Mouse (Mus musculus) ES-E14 (cell line): ENCODE results near the gene Rnpepl1. TPM values are rescaled to one million over a fixed set of nuclear protein-coding genes. Genes with fewer than 3 reads are reported as not detected.

Experiments
- DNase-seq: peaks from one replicate; pipeline ENCODE4 v3.0.0-alpha.2; 2013; ENCODE audit warnings: low read depth, low spot score
- H3K27ac ChIP-seq: 2 replicates; pipeline ENCODE4 v1.5.1; 2012; ENCODE audit warnings: low read depth, mild to moderate bottlenecking, low read length, moderate library complexity, mixed read lengths; ENCODE audit not compliant: poor library complexity, insufficient read depth, severe bottlenecking
- H3K36me3 ChIP-seq: 2 replicates; pipeline ENCODE4 v1.6.1; 2012; ENCODE audit warnings: mild to moderate bottlenecking, low read length, moderate library complexity, mixed read lengths; ENCODE audit not compliant: control insufficient read depth, poor library complexity, insufficient read depth, severe bottlenecking
- H3K4me1 ChIP-seq, 2 experiments: fragments of 150-350 bp in 1 of 2; sonication (generic) in 1 of 2; 2 replicates each; pipeline ENCODE4 v1.6.1; 2012; ENCODE audit warnings: low read length in 2 of 2, mild to moderate bottlenecking in 1 of 2, mixed read lengths in 1 of 2; ENCODE audit not compliant: control insufficient read depth in 2 of 2, insufficient read depth in 2 of 2, poor library complexity in 1 of 2
- H3K4me3 ChIP-seq, 2 experiments: fragments of 150-350 bp in 1 of 2; sonication (generic) in 1 of 2; 2 replicates each; pipeline ENCODE4 v1.5.1; 2012; ENCODE audit warnings: low read length in 2 of 2, low read depth in 1 of 2, mild to moderate bottlenecking in 1 of 2, mixed read lengths in 1 of 2; ENCODE audit not compliant: insufficient read depth in 1 of 2, poor library complexity in 1 of 2, severe bottlenecking in 1 of 2
- H3K9ac ChIP-seq: 2 replicates; pipeline ENCODE4 v1.6.1; 2012; ENCODE audit warnings: low read depth, mild to moderate bottlenecking, low read length, mixed read lengths; ENCODE audit not compliant: poor library complexity, insufficient read depth, severe bottlenecking
- H3K9me3 ChIP-seq: fragments of 150-350 bp; sonication (generic); 2 replicates; pipeline ENCODE4 v1.6.1; 2012; ENCODE audit warnings: low read depth, mild to moderate bottlenecking, low read length; ENCODE audit not compliant: control insufficient read depth, insufficient read depth
- CHD2 ChIP-seq: IDR thresholded peaks from 2 replicates; pipeline ENCODE4 v1.6.1; 2014; ENCODE audit warnings: mild to moderate bottlenecking, low read depth, low read length, inconsistent platforms
- HCFC1 ChIP-seq: IDR thresholded peaks from 2 replicates; pipeline ENCODE4 v1.6.1; 2012; ENCODE audit warnings: low read length, inconsistent platforms, borderline replicate concordance; ENCODE audit not compliant: insufficient read depth
- MAFK ChIP-seq: IDR thresholded peaks from 2 replicates; pipeline ENCODE4 v1.6.1; 2014; ENCODE audit warnings: mild to moderate bottlenecking, low read depth, low read length, inconsistent platforms; ENCODE audit not compliant: insufficient read depth
- ZC3H11A ChIP-seq: IDR thresholded peaks from 2 replicates; pipeline ENCODE4 v1.6.1; 2012; ENCODE audit warnings: low read depth, mild to moderate bottlenecking, inconsistent platforms, low read length, borderline replicate concordance
- ZNF384 ChIP-seq: IDR thresholded peaks from 2 replicates; pipeline ENCODE4 v1.6.1; 2012; ENCODE audit warnings: low read depth, low read length, inconsistent platforms
- in situ Hi-C, 2 experiments: fragments of 600-800 bp; cut with MboI; formaldehyde crosslinking; loops; one replicate each; pipeline ENCODE4 v1.15.1; 2025; ENCODE audit warnings: low sequenced_read_pairs in 2 of 2, inconsistent platforms in 1 of 2; ENCODE audit not compliant: unreplicated experiment in 2 of 2
- total RNA-seq: library from RNA; depleted of rRNA; stranded (reverse); fragments of 300-350 nt; gene quantifications from 2 replicates; pipeline ENCODE4 v1.2.3, GENCODE M21; 2012

Gene Rnpepl1
- total RNA-seq, 1 experiment = 15.8 TPM

- Histone ChIP-seq H3K4me3 (no peak overlapping the region), H3K36me3 (peaks cover 11% of the 10 kb centered on the region; the same call in 1 of the 2 replicates), H3K9me3 (no peaks in the 10 kb centered on the region), H3K27ac (no peak overlapping the region), H3K9ac (no peak overlapping the region), H3K4me1 (peaks cover 2 to 17% of the 10 kb centered on the region in 2 experiments; a peak in 3 of 4 replicates)
- in situ Hi-C loops = no loop called here
- TF ChIP-seq ZNF384 = no peak
- TF ChIP-seq CHD2 = no peak
- no peak for TF ChIP-seq MAFK
- TF ChIP-seq HCFC1 = no peak
- no peak for TF ChIP-seq ZC3H11A
- DNase-seq = no peak
These were observed 10.1 kb downstream of the Rnpepl1 start for GRCm38 (mm10) chr1:92920474-92921200.

- peaks cover 6% of the 10 kb centered on the region; the same call in 1 of the 2 replicates for H3K36me3 ChIP-seq
- no peaks in the 10 kb centered on the region for H3K9me3 ChIP-seq
- no peak overlapping the region for H3K27ac ChIP-seq
- no peak for TF ChIP-seq HCFC1
- TF ChIP-seq ZNF384 = no peak
- no peak for TF ChIP-seq ZC3H11A
- no peak for TF ChIP-seq MAFK
- TF ChIP-seq CHD2 = no peak
- peaks cover 2 to 17% of the 10 kb centered on the region in 2 experiments; a peak in 3 of 4 replicates for H3K4me1 ChIP-seq
- in situ Hi-C loops = no loop called here
- no peak overlapping the region for H3K4me3 ChIP-seq
- H3K9ac ChIP-seq = no peak overlapping the region
- no peak for DNase-seq
These were observed 10.9 kb downstream of the Rnpepl1 start for GRCm38 (mm10) chr1:92921496-92921895.

- H3K9ac ChIP-seq = no peak overlapping the region
- no peaks in the 10 kb centered on the region for H3K9me3 ChIP-seq
- no peak overlapping the region for H3K4me3 ChIP-seq
- H3K4me1 ChIP-seq = 0 out of 4 replicates have a peak, but pooled peaks cover 0 to 3% of the 10 kb centered on the region in 2 experiments
- DNase-seq = no peak
- in situ Hi-C loops = no loop called here
- no peak overlapping the region for H3K27ac ChIP-seq
- no peak for TF ChIP-seq MAFK
- TF ChIP-seq ZNF384 = no peak
- TF ChIP-seq HCFC1 = no peak
- no peak for TF ChIP-seq ZC3H11A
- TF ChIP-seq CHD2 = no peak
- no peaks in the 10 kb centered on the region for H3K36me3 ChIP-seq
These were observed 19.7 kb downstream of the Rnpepl1 start for GRCm38 (mm10) chr1:92930171-92930706.

- in situ Hi-C loops = no loop called here
- no peak overlapping the region for H3K27ac ChIP-seq
- peaks cover 0 to 3% of the 10 kb centered on the region in 2 experiments; a peak in 1 of 4 replicates for H3K4me1 ChIP-seq
- H3K9ac ChIP-seq = peak overlapping the region; percentile 69
- H3K4me3 ChIP-seq = peak overlapping the region; percentile 72 to 77
- no peak for TF ChIP-seq ZC3H11A
- TF ChIP-seq HCFC1 = no peak
- TF ChIP-seq ZNF384 = no peak
- TF ChIP-seq CHD2 = no peak
- no peak for TF ChIP-seq MAFK
- H3K9me3 ChIP-seq = no peaks in the 10 kb centered on the region
- DNase-seq = no peak
- peaks cover 6% of the 10 kb centered on the region; the same call in 1 of the 2 replicates for H3K36me3 ChIP-seq
These were observed 23.0 kb downstream of the Rnpepl1 start for GRCm38 (mm10) chr1:92933611-92934010.
